Mouse (Mus musculus) ES-Bruce4 (cell line): Measurements from ENCODE around the gene Vps37d. TPM values are rescaled to one million over a fixed set of nuclear protein-coding genes. Genes with fewer than 3 reads are reported as not detected.

Experiments
- H3K27ac ChIP-seq: 2 replicates; pipeline ENCODE4 v1.5.1; 2012; ENCODE audit warnings: low read length, inconsistent platforms; ENCODE audit not compliant: insufficient read depth
- H3K27me3 ChIP-seq: 2 replicates; pipeline ENCODE4 v1.6.1; 2012; ENCODE audit warnings: mild to moderate bottlenecking, low read length, inconsistent platforms; ENCODE audit not compliant: control insufficient read depth, poor library complexity, insufficient read depth, severe bottlenecking
- H3K36me3 ChIP-seq: 2 replicates; pipeline ENCODE4 v1.6.1; 2012; ENCODE audit warnings: inconsistent platforms, mild to moderate bottlenecking, low read length, moderate library complexity; ENCODE audit not compliant: control insufficient read depth, poor library complexity, insufficient read depth, severe bottlenecking
- H3K4me1 ChIP-seq: one replicate; pipeline ENCODE4 v1.8.1; 2011; ENCODE audit warnings: low read length; ENCODE audit not compliant: control insufficient read depth, insufficient read depth
- H3K4me3 ChIP-seq: 2 replicates; pipeline ENCODE4 v1.5.1; 2011; ENCODE audit warnings: low read depth, mild to moderate bottlenecking, low read length
- H3K9ac ChIP-seq: 2 replicates; pipeline ENCODE4 v1.6.1; 2012; ENCODE audit warnings: low read depth, mild to moderate bottlenecking, inconsistent platforms; ENCODE audit not compliant: poor library complexity, severe bottlenecking
- H3K9me3 ChIP-seq: replicated peaks from 2 replicates; pipeline ENCODE4 v1.6.1; 2012; ENCODE audit warnings: mild to moderate bottlenecking, low read length, inconsistent platforms; ENCODE audit not compliant: control insufficient read depth, poor library complexity, insufficient read depth, severe bottlenecking
- CTCF ChIP-seq: IDR thresholded peaks from one replicate; pipeline ENCODE4 v1.8.1; 2011; ENCODE audit warnings: low read depth, low read length
- EP300 ChIP-seq: IDR thresholded peaks from 2 replicates; pipeline ENCODE4 v1.6.1; 2011; ENCODE audit warnings: low read depth, low read length; ENCODE audit not compliant: insufficient read depth
- POLR2A ChIP-seq: IDR thresholded peaks from one replicate; pipeline ENCODE4 v1.8.1; 2011; ENCODE audit warnings: low read length; ENCODE audit not compliant: insufficient read depth
- polyA plus RNA-seq: library from polyadenylated mRNA; stranded (reverse); fragments of >200 nt; gene quantifications from 2 replicates; pipeline ENCODE4 v1.2.4, GENCODE M21; 2011; ENCODE audit warnings: low read depth; ENCODE audit not compliant: missing spikeins, insufficient read depth, insufficient read length

Gene Vps37d
- polyA plus RNA-seq, 1 experiment, result 5.7 TPM

DNA sequence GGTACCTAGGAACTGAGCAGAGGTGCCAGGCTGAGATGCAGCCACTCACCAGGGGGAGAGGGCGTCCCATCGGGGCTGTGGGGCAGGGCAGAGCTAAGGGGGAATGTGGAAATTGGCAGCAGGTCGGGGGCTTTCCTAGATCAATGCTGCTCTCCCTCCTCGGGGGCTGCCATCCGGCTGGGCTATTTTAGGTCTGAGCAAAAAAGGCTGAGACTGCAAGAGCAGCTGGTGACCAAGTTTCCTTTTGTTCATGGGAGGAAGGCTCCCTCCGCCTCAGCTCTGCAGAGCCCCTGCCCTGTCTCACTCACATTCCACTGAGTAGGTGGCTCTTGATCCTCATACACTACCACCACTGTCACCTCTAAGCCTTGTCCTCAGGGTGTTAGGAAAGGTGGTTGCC is 38.0 kb downstream of the Vps37d start:
- Histone ChIP-seq H3K36me3 (no peaks in the 10 kb centered on the region), H3K9me3 (no peaks in the 10 kb centered on the region), H3K4me3 (no peak overlapping the region), H3K9ac (no peak overlapping the region), H3K4me1 (no peaks in the 10 kb centered on the region), H3K27ac (no peak overlapping the region), H3K27me3 (no peaks in the 10 kb centered on the region)
- TF ChIP-seq POLR2A (no peak), CTCF (no peak), EP300 (no peak)

DNA sequence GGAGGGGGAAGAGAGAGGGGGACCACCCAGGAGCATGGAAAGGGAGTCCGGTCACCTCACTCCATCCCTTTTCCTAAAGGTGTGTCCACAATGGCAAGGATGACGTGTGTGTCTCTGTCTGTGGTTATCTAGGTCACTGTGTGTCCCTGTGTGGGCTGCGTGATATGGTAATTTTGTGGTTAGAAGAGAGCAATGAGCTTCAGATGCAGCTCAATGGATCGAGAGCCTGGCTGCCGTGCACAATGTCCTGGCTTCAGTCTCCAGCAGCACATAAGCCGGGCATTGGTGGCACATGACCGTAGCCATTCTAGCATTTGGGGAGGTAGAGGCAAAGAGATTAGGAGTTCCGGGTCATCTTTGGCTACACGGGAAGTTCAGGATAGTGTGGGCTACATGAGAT is 38.5 kb downstream of the Vps37d start:
- H3K9me3 ChIP-seq, result no peaks in the 10 kb centered on the region
- no peaks in the 10 kb centered on the region for H3K27me3 ChIP-seq
- no peaks in the 10 kb centered on the region for H3K36me3 ChIP-seq
- TF ChIP-seq POLR2A (no peak), EP300 (no peak), CTCF (no peak)
- no peak overlapping the region for H3K9ac ChIP-seq
- H3K27ac ChIP-seq, result no peak overlapping the region
- H3K4me1 ChIP-seq, result no peaks in the 10 kb centered on the region
- H3K4me3 ChIP-seq, result no peak overlapping the region

DNA sequence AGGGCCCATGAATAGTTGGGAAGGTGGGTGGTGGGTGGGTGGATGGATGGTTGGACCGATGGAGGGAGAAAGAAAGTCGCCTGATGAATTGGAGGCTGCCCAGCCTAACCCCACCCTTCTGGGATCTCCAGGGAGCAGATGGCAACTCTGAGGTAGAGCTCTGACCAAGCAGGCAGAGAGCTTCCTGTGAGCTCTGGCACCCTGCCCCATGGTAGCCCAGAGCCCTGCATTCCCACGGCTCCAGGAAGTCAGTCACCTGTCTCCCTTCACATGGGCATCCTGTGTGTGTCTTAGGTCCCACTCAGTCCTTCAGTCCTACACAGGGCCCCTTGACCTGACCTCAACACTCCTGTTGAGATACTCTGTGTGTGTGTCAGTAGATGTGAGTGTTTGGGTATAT is 40.1 kb downstream of the Vps37d start:
- H3K9ac ChIP-seq, result no peak overlapping the region
- no peaks in the 10 kb centered on the region for H3K4me1 ChIP-seq
- H3K4me3 ChIP-seq, result no peak overlapping the region
- no peaks in the 10 kb centered on the region for H3K36me3 ChIP-seq
- TF ChIP-seq POLR2A, result no peak
- TF ChIP-seq CTCF, result no peak
- TF ChIP-seq EP300, result no peak
- H3K27me3 ChIP-seq, result no peaks in the 10 kb centered on the region
- no peak overlapping the region for H3K27ac ChIP-seq
- H3K9me3 ChIP-seq, result no peaks in the 10 kb centered on the region

DNA sequence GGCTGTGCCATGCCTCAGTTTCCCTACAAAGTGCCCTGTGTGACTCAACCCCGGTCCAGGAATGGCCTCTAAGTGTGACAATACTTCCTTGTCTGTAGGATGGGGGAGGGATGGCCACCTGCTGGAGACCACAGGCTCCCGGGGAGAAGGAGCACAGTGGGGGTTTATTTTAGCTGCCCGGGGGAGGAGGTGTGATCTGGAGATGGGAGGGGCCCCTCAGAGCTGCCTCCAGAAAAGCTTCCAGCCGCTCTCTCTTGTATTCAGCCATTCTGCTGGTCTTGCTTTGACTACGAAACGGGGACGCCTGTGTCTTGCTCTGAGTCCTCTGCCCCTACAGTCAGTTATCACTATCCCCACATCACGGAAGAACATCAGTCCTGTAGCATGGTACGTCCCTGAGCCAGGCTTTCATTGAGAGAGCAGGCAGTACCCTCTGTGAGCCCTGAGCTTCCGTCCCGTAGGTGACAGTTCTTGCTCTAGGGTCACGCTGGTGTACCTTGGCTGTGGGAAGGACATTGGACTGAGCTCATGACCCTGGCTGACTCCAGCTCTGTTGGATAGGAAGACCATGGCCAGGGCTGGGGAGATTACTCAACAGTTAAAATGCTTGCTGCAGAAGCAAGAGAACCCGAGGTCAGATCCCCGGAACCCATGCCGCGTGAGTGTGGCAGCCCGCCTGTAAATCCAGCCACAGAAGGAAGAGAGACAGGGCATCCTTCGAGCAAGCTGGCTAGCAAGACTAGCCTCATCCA is 42.3 kb downstream of the Vps37d start:
- Histone ChIP-seq H3K9ac (no peak overlapping the region), H3K27ac (no peak overlapping the region), H3K27me3 (no peaks in the 10 kb centered on the region), H3K36me3 (no peaks in the 10 kb centered on the region), H3K4me3 (no peak overlapping the region), H3K4me1 (no peaks in the 10 kb centered on the region), H3K9me3 (no peaks in the 10 kb centered on the region)
- no peak for TF ChIP-seq EP300
- no peak for TF ChIP-seq CTCF
- TF ChIP-seq POLR2A, result no peak

DNA sequence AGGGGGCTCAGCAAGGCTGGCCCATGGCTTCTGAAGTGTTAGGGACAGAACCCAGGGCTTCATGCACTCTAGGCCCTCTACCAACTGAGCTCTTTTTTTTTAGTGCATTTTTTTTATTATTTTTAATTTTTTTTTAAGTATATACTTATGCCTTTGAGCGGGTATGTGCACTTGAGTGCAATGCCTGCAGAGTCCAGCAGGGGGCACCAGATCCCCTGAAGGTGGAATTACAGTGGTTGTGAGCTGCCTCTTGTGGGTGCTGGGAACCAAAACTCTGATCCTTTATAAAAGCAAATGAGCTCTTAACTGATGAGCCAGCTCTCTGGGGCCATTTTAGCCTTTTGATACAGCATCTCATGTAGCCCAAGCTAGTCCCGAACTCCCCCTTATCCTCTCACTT is 43.5 kb downstream of the Vps37d start:
- H3K4me3 ChIP-seq, result no peak overlapping the region
- no peaks in the 10 kb centered on the region for H3K27me3 ChIP-seq
- no peak overlapping the region for H3K9ac ChIP-seq
- no peaks in the 10 kb centered on the region for H3K4me1 ChIP-seq
- H3K9me3 ChIP-seq, result no peaks in the 10 kb centered on the region
- no peaks in the 10 kb centered on the region for H3K36me3 ChIP-seq
- TF ChIP-seq EP300 (no peak), CTCF (peak; percentile 49)
- H3K27ac ChIP-seq, result no peak overlapping the region

DNA sequence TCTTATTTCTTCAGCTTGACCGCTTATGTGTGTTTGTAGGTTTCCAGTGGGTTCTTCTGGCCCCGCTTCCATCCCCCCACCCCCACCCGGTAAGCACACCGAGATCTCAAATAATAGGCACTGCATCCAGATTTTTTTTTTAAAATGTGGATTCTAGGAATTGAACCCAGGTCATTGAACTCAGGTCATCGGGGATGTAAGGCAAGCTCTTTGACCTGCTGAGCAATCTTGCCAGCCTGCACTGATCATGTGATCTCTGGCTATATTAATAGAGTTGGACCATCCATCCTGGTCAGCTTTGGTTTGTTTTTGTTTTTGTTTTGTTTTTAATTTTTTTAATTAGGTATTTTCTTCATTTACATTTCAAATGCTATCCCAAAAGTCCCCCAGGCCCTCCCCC is 45.5 kb downstream of the Vps37d start:
- Histone ChIP-seq H3K9ac (no peak overlapping the region), H3K27me3 (no peaks in the 10 kb centered on the region), H3K9me3 (no peaks in the 10 kb centered on the region), H3K4me1 (no peaks in the 10 kb centered on the region), H3K27ac (no peak overlapping the region), H3K36me3 (no peaks in the 10 kb centered on the region), H3K4me3 (no peak overlapping the region)
- TF ChIP-seq CTCF (no peak), POLR2A (no peak), EP300 (no peak)
